Mouse (Mus musculus) urinary bladder, postnatal 25 days (tissue): ENCODE data around the gene Pdcd4.

ENCODE experiments used
- DNase-seq: peaks from one replicate; pipeline ENCODE4 v3.0.0; 2022; ENCODE audit warnings: low spot score

Gene Pdcd4

GRCm38 (mm10) chr19:53871502-53871901 is 20.5 kb upstream of the Pdcd4 start:
- DNase-seq = no peak

GRCm38 (mm10) chr19:53872994-53873713 is 18.9 kb upstream of the Pdcd4 start:
- no peak for DNase-seq

GRCm38 (mm10) chr19:53875246-53875645 is 16.8 kb upstream of the Pdcd4 start:
- no peak for DNase-seq

DNA sequence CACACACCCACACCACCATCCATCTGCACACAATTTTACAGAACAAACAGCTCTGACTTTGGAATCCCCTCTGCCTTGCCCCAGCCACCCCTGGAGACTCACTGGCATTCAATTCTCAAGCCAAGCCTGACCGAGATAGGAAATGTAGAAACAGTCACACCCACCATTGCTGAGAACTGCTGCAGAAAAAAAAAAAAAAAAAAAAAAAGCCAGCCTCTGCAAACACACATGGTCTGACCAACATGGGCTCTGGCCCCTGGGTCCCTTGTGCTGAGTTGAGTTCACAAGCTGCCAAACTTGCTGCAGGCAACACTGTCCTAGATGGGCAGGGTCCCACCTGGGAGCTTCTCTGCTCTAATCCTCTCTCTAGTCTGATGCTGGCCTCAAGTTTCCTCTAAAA is 14.3 kb upstream of the Pdcd4 start:
- DNase-seq = no peak

GRCm38 (mm10) chr19:53880460-53880859 is 11.6 kb upstream of the Pdcd4 start:
- no peak for DNase-seq

DNA sequence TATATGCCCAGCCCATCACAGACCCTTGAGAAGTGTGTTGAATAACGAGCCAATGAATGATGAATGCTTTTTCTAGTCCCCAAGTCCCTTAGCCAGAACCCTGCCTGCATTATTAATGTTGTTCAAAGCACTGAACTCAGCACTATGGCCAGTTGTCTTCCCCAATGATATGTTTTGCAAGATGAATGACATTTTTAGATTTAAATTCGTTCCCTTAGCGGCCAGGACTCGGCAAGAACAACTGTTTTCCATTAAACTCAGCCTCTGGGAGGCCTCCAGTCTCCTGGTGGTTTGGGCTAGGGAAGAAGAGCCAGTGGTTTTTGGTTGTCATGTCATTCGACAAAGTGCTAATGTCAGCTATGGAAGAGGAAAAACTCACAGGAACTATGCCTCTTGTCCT is 10.2 kb upstream of the Pdcd4 start:
- DNase-seq = no peak

DNA sequence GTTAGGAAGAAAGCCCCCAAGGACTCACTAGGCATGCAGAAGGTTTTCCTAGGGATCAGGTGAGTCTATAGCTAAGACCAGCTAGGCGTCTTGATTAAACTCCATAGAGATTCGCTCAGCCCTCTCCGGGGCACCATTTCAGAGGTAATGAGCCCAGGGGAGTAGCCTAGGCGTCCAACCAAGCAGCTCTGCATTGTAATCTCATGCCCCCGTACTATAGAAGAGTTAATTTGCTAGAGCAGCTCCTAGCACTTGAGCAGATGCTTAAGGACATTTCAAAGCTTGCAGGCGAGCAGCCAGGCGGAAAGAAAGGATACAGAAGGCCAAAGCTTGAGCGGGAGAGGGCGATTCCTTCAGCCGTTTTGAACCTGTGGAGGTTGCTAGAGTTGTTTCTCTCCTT is 6.6 kb upstream of the Pdcd4 start:
- no peak for DNase-seq

- no peak for DNase-seq
Observed at GRCm38 (mm10) chr19:53886576-53887370, 5.3 kb upstream of the Pdcd4 start.

DNA sequence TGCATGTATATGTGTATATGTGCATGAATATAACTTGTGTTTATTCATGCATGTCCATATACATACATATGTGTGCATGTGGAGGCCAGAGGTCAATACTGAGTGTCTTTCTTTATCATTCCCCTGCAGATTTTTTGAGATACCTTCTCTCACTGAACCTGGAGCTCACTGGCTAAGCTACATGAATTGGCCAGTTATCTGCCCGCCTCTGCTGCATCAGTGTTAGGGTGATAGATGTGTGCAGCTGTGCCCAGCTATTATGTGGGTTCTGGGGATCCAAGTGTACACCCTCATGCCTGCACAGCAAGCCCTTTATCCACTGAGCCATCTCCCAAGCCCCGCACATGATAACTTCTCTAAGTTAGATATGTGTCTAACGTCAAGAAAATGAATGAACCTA is 4.2 kb upstream of the Pdcd4 start:
- no peak for DNase-seq

DNA sequence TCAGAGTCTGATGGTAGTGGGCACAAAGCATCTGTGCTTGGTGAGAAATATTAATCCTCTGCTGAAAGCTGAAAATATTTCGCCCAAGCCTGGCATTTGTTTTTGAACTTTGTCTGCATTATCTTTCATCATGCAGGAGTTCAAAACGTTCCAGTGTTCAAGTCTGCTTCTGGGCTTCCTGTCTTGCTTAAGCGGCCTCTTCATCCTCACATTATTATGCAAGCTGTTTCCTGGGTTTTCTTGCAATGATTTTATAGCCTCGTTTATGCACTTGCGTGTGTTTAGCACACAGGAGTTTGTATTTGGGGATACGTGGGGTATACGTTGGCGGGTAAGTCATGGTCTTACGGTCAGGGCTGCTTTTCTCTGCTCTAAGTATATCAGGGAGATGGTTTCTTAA is 3.7 kb upstream of the Pdcd4 start:
- DNase-seq = no peak

DNA sequence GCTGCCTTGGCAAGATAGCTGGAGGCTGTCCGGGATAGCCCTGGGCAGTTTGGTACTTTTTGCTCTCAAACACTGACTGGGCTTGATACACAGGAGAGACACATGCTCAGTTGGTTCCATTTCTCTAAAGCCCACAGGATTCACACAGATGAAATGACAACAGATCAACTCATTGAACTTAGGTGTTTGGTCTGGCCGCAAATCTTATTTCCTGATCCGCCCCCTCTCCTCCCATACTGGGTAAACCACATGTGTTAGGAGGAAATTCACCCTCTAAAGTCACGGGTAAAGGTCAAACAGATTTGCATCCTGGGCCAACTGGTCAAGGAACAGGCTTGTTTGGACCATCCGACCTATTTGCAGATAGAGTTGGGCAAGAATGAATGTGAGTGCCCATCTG is 2.5 kb upstream of the Pdcd4 start:
- no peak for DNase-seq

GRCm38 (mm10) chr19:53890274-53890673 is 1.8 kb upstream of the Pdcd4 start:
- DNase-seq = no peak

DNA sequence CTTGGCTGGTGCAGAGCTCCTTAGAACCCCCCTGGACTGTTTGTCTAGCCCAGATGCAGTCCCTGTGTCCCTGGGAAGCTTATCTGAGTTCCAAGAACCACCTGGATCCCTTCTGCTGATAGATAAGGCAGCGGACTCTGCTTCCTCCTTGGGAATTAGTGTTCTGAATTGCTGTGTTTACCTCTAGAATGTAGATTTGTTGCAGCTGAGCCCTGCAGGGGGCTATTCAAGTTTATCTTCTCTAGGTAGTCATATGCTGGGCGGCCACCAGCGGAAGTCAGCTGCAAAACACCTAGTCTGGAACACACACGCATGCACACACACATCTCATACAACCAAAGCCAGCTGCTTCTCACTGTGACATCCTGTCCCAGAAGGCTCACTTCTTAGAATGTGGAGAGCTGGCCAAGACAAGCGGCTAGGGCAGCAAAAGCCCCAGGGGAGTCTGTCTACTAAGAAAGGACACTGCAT is 1.2 kb upstream of the Pdcd4 start:
- no peak for DNase-seq

- no peak for DNase-seq
Observed at GRCm38 (mm10) chr19:53891569-53891968, 462 bp upstream of the Pdcd4 start.

GRCm38 (mm10) chr19:53892838-53893359 is 868 bp downstream of the Pdcd4 start:
- DNase-seq = no peak

DNA sequence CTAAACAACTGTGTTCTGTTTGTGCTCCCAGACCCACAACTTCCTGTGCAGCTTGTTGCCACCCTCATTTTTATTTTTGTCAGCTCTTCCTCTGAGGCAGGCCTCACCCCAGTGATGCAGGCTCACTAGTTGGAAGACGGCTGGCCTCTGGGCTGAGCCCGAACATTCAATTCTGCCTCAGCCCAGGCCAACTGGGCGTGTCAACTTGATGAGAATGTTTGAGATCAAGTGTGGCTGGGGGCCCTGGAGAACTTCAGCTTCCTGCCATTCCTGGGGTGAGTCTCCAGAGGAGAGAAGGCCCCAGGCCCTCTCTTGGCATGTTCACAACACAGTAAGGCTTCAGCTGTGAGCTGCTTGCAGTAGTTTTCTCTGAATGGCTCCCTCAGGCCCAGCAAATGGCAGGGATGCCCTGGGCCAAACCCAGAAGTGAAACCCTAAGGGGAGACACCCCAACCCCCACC is 1.7 kb downstream of the Pdcd4 start:
- DNase-seq = peak; percentile 32

GRCm38 (mm10) chr19:53894538-53895121 is 2.6 kb downstream of the Pdcd4 start:
- peak; percentile 48 for DNase-seq

DNA sequence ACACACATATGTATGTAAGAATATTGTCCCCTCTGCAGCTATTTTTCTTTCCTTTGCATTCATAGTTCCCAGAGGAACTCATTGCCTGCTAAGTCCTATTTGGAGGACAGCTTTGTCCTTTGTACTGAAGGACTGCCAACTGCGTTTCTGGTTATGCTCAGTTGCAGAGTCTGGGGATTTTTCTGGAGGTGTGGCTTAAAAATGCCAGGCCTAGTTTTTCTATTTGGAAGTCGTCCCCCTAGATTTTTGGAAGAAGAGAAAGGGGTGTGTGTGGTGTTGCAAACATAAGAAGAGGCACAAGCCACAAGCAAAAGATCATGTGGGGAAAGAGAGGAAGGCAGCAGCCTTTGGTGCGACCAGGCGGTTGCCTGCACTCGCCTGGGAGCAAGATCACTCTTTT is 6.0 kb downstream of the Pdcd4 start:
- DNase-seq = no peak

- DNase-seq = no peak
Observed at GRCm38 (mm10) chr19:53898498-53898897, 6.5 kb downstream of the Pdcd4 start.

DNA sequence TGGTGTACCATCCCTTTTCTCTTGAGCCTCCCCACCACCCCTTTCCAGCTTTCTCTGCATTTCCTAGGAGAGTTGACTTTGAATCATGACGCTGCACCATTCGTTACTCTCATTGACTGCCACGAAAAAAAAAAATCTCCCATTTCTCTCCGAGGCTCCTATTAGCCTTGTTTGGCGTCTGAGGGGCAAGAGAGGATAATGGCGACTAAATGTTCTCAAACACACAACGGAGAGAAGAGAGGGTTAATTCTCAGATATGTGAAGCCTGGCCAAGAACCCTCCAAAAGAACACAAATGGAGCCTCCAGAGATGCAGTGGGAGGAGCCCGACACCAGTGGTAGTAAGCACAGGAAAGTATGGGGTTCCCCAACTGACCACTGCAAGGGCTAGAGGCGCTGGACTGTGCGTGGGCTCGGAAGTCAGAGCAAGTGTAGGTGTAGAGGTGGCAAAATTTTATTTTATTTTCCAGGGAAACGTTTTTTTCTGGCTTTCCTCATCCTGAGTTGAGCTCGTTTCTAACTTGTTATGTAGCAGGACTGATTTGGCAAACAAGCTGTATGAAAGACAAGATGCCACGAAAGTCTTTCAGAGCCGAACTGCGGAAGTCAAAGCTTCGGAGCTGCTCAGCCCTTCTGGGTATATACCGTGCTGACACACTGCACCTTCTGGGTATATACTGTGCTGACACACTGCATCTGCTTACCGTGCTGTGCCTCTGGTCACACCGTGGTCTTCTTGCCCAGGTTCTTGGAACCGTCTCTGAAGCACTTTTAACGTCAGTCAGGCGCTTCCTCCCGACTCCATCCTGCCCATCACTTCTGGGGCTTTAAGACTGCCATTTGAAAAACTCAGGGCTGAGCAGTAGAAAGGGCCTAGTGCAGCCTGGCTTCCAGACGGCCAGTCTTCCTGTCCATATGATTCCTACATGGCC is 7.2 kb downstream of the Pdcd4 start:
- no peak for DNase-seq

GRCm38 (mm10) chr19:53899941-53900610 is 8.0 kb downstream of the Pdcd4 start:
- no peak for DNase-seq
